Mouse (Mus musculus) pancreas, adult 10 weeks (tissue): ENCODE data around the gene Zfp13. TPM values are rescaled to one million over a fixed set of nuclear protein-coding genes. Genes with fewer than 3 reads are reported as not detected.

Experiments used
- polyA plus RNA-seq: library from polyadenylated mRNA; stranded (reverse); fragments of 350-450 nt; fragmentation: Illumina TruSeq; extraction: RNeasy Lipid Tissue Mini Kit (QIAGEN cat#74804); gene quantifications from one replicate; pipeline ENCODE4 v1.2.3, GENCODE M21; 2015; ENCODE audit warnings: low read depth, low replicate concordance; ENCODE audit not compliant: insufficient read depth

Zfp13 gene
- 4.2 TPM for polyA plus RNA-seq

DNA sequence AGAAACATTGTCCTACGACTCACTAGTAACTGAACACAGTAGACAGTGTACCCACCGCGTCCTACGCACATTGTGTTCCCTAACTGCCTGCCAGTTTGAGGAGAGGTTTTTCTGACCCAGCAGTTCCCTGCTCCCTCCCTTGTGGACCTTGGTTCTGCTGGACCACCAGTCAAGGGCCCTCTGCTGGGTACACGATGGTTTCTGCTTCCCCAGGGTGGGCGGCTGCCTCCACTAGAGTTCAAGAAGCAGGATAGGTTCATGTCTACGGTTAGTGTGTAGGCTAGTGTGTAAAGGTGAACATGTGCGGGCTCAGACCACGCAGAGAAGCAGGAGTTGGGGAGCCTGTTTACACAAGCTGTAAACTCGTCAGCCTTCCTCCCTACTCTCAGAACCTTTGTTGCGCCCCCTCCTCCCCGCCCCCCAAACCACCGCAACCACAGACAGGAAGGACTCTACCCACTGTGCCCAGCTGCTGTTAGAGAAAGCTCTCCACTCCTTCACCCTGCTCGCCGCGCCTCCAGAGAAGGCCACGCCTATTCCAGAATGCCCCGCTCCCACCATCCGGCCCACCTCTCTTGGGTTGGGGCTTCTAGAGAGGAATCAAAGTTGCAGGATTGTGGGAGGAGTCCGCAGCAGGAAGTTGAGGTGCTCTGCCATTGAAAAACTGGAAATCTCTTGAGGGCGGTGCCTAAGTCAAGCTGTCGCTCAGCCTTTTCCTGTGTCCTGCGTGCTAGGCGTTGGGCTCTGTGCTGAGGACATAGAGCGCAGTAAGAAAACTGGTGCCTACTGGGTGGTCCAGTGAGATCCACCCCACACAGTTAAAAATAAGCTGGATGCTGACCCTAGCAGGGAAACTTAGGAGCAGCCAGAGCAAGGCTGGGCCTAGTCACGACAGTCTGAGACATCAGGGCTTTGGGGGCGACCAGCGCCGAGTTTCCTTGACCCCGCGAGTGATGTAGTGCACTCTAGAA, at the start of gene Zfp13:
Gene Zfp13, minus strand, starts transcription at position 906 of the 971 bp plus-strand sequence.

DNA sequence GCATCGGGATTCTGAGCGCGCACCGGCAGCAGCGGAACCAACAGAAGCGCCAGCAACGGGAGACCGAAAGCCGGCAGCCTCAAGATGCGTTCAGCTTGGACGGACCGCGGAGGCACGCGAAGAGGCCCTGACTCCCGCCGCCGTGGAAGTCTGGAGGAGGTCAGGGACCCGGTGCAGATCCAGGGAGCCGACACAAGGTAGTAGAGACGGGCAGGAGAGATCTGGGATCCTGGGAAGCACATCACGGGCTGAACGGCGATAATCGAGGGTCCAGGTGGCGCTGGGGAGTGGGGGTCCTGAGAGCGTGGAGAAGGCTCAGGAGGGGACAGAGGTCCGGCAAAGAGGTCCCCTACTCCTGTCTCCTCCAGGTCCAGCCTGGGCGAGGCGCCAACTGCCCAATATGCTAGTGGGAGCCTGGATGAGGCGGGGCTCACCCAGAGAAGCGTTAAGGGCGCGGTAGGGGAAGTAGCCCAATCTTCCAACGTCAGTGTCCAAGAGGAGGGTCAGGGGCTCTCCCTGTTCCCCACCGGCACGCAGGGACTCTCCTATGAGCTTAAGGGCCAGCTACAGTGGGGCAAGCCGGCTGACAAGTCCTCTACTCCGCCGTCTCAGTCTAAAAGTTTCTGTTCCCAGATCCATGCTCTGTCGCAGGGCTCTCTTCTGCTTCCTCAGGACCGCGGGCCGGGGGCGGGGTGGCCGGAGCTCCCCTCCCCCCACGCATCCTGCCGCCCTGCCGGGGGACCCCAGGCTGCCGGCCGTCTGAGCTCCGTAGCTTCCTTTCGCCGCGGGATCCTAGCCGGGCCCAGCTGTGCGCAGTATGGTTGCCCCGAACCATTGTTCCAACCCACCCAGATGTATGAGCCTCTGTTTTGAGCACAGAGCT, 45.6 kb upstream of the Zfp13 start, which contains the start of gene Mmp25:
Gene Mmp25, minus strand, starts transcription at position 665 of the 883 bp plus-strand sequence.

DNA sequence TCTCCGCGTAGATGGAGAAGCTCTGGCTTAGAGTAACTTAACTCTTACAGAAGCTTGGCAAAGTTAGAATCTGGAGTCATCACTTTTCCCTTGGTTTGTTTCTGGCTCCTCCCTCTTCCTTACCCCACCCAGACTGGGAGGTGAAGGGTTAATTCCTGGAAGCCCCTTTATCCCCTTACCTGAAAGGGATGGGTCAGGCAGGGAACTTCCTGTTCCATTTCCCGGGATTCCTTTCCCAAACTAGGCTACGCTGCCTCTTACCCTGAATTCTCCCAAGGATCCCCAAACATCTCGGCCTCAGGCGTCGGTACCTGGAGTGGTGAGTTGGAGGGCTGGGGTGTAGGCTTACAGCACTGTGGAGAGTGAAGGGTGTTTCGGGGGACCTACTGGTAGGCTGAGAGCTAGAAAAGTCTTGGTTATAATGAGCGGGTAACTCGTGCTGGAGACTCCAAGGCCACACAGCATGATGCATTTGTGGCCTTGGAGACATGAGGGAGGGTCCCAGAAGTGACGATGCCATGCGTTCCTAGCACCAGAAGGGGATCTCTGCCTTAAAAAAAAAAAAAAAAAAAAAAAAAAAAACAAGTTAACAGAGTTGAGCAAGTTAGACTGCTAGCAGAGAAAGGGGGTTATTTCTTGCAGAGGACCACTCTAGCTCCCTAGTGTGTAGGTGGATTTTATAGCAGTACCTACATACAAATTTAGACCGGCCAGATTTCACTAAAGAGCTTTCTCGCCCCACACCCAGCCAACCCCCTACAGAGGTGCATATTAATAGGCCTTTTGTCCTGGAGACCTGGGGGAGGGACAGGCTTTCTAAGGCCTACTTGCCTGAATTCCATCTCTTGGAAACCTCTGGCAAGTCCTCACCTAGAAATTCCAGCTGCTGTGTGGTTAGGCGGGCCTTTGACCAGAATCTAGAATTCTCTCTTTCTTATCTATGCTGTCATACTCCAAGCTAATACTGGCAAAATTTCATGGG, 1.6 kb upstream of the Zfp13 start, which contains the start of gene Zscan10:
Gene Zscan10, plus strand, starts transcription at position 216 of the 982 bp plus-strand sequence.

DNA sequence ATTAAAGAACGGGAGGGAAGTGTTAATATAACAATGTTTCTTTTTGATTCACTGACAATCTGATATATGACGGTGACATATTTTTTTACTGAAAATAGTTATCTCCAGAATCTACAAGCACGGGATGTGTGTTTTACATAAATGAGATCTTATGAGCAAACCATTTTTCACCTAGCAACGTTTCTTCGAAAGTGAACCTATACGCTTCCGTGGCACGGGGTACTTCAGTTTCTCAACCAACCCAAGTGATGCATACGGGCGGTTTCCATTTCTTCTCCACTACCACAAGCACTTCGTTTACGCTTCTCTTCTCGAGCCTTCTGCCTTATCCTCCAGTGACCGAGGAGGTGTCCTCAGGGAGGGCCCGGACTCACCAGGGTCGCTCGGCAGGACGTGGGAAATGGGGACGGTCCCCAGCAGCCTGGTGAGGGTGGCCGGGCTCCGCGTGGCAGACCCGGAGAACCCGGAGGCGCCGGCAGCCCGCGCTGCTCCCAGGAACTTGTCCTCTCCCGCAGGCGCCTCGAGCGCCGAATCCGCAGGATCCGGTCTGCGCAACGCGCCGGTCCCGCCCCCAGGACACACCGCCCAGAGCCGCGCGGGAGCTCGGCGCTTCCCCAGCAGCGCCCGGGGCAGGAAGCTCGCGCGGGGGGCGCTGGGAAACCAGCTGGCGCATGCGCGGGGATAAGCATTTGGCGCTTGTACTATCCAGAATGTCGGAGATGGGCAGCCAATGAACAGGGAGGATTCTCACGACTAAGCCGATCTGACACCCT, 35.5 kb downstream of the Zfp13 start, which contains the start of gene Zfp213:
Gene Zfp213, minus strand, starts transcription at position 644 of the 773 bp plus-strand sequence.

Other genes with a start within 250 kb of the Zfp13 start
- gene Vmn2r116, start 214.9 kb downstream of the Zfp13 start, polyA plus RNA-seq, result not detected
- gene Vmn2r117, start 119.8 kb downstream of the Zfp13 start, polyA plus RNA-seq, result not detected
- gene Zfp213, start 35.2 kb downstream of the Zfp13 start, polyA plus RNA-seq, result 2.1 TPM
- gene Zscan10, start 1.4 kb upstream of the Zfp13 start, polyA plus RNA-seq, result not detected
- 0.24 TPM for gene Mmp25, start 45.8 kb upstream of the Zfp13 start, polyA plus RNA-seq
- gene Bicdl2, start 61.0 kb upstream of the Zfp13 start, polyA plus RNA-seq, result 2.9 TPM
- gene Hcfc1r1, start 74.1 kb upstream of the Zfp13 start, polyA plus RNA-seq, result 44.8 TPM
- 3.1 TPM for gene Thoc6, start 74.4 kb upstream of the Zfp13 start, polyA plus RNA-seq
- gene Tnfrsf12a, start 78.0 kb upstream of the Zfp13 start, polyA plus RNA-seq, result 9.0 TPM
- gene Cldn6, start 79.8 kb upstream of the Zfp13 start, polyA plus RNA-seq, result 4.2 TPM
- gene Cldn9, start 84.5 kb upstream of the Zfp13 start, polyA plus RNA-seq, result 3.5 TPM
- gene 1520401A03Rik, start 123.3 kb upstream of the Zfp13 start, polyA plus RNA-seq, result not detected
- gene Pkmyt1, start 126.8 kb upstream of the Zfp13 start, polyA plus RNA-seq, result 3.3 TPM
- 5.0 TPM for gene Paqr4, start 141.4 kb upstream of the Zfp13 start, polyA plus RNA-seq
- not detected for gene Kremen2, start 146.3 kb upstream of the Zfp13 start, polyA plus RNA-seq
- gene Flywch1, start 172.1 kb upstream of the Zfp13 start, polyA plus RNA-seq, result 9.7 TPM
- 1.3 TPM for gene Flywch2, start 186.6 kb upstream of the Zfp13 start, polyA plus RNA-seq
- gene Srrm2, start 191.0 kb upstream of the Zfp13 start, polyA plus RNA-seq, result 176 TPM
- gene Elob, start 229.6 kb upstream of the Zfp13 start, polyA plus RNA-seq, result 116 TPM
- not detected for gene Prss33, start 236.6 kb upstream of the Zfp13 start, polyA plus RNA-seq
- not detected for gene Prss32, start 244.4 kb upstream of the Zfp13 start, polyA plus RNA-seq
- gene Prss41, start 244.7 kb upstream of the Zfp13 start, polyA plus RNA-seq, result not detected